Mouse (Mus musculus) cerebellum, postnatal 10 days (tissue): Measurements from ENCODE around the gene Gpc2.
A peak's percentile ranks its signal among the peaks of the same experiment; 100 is the strongest.

Source experiments
- DNase-seq, 2 experiments: peaks; one replicate each; pipeline ENCODE4 v3.0.0; 2021; ENCODE audit warnings: mixed read lengths in 2 of 2

The Gpc2 gene

DNA sequence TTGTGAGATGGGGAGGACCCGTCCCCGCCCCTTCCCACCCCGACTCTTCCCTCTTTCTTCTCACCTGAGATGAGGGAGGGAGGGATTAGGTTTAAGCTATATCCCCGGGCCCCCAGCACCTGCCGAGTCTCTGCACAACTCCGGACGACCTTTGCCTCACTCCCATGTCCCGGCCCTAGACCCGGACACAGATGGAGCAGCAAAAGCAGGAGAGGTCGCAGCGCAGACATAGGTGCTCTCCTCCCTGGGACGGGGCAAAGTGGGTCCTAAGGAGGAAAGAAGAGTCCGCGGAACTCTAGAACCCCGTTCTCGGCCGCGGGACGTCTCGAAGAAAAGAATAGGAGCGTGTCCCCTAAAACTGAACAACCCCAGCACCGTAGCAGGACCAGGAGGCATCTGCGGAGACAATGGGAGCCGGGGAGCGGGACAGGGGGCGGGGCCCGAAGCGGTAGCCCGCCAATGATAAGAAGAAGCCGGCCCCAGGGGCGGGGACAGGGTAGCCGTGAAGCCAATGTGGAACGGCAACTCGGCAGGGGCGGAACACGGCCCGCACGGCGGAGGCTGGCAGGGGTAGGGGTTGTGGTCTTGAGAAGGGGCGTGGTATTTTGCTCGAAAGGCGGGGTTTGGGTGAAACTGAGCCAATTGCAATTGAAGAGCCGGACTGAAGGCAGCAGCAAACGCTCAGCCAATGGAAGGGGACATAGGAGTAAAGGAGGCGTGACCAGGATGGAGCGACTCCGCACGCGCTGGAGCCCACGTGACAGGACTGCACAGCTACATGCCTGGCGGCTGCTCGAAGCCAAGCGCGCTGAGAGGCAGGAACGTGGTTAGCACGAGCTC, at the start of gene Gpc2, which contains the start of the genes Gm43720 and Stag3:
Gene Gpc2, minus strand, starts transcription at position 421 of the 840 bp plus-strand sequence.
Gene Gm43720, minus strand, starts transcription at position 374 of the 840 bp plus-strand sequence.
Gene Stag3, plus strand, starts transcription at position 656 of the 840 bp plus-strand sequence.
- DNase-seq = peak; percentile 95 to 98

DNA sequence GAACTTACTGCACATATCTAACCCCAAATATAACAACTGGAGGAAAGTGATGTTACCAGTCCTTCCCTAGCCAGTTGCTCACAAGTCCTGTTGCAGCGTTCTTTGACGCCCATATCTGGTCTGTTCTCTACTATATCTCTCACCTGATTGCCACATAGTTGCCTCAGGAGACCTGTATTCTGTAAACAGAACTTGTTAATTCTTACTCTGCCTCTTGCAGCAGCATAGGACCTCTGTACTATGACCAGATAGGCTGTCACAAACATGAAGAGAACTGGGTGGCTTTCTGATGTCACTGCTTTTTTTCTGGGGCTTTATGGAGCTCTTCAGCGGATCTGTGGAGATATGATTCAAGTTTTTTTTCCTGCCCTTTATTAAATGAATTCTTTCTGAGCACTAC, 33.0 kb upstream of the Gpc2 start:
- DNase-seq = no peak

- DNase-seq = no peak
Measured at GRCm38 (mm10) chr5:138299613-138300012, 19.8 kb upstream of the Gpc2 start.

- DNase-seq = no peak
Measured at GRCm38 (mm10) chr5:138294158-138294557, 14.4 kb upstream of the Gpc2 start.

GRCm38 (mm10) chr5:138291638-138292037, 11.8 kb upstream of the Gpc2 start:
- no peak for DNase-seq

DNA sequence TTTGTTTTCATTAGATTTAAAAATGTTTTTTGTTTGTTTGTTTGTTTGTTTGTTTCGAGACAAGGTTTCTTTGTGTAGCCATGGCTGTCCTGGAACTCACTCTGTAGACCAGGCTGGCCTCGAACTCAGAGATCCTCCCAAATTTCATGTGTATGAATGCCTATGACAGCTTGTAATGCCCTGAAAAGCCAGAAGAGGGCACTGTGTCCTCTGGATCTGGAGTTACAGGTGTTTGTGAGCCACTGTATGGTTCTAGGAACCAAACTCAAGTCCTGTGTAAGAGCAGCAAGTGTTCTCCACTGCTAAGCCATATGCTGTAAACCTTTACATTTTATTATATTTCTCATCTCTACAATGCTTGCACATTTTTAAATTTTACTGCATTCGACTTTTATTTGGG, 8.1 kb upstream of the Gpc2 start:
- DNase-seq = no peak

GRCm38 (mm10) chr5:138283540-138283939, 3.7 kb upstream of the Gpc2 start:
- DNase-seq = no peak

DNA sequence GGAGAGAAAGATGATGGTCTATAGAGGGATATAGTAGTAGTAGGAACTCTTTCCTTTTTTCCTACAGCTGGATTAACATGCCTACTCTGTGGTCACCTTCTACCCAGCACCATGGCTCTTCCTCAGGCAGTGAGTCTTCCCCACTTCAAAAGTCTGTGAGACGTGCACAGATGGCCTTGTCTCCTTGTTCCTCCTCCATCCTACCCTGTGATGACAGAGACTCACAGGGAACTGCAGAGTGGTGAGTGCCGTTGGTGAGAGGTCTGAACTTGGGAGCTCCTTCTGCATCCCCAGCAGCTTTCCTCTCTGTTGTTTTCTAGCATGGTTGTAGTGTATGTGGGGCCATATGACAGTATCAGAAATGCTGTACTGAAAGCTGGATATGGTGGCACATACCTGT, 2.0 kb upstream of the Gpc2 start:
- DNase-seq = no peak

DNA sequence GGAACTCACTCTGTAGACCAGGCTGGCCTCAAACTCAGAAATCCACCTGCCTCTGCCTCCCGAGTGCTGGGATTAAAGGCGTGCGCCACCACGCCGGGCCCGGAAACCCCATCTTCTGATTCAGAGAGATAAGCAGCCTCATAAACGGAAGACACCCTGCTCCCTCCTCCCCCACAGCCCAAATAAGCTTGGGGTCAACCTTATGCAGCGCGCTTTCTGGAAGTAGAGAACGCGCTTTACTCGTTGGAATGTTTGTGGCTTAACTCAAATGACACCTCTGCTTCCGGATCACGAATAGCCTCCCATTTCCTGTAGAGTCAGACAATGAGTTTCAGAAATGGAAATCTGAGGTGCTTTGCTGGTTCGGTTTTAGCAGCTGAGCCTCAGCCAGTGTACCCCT, 1.0 kb upstream of the Gpc2 start:
- DNase-seq = no peak

- no peak for DNase-seq
Measured at GRCm38 (mm10) chr5:138280425-138280768, 592 bp upstream of the Gpc2 start.

GRCm38 (mm10) chr5:138277994-138278393, 1.8 kb downstream of the Gpc2 start:
- DNase-seq = no peak

GRCm38 (mm10) chr5:138275216-138276050, 4.4 kb downstream of the Gpc2 start:
- no peak for DNase-seq

GRCm38 (mm10) chr5:138274186-138274585, 5.6 kb downstream of the Gpc2 start:
- no peak for DNase-seq

- DNase-seq = no peak
Measured at GRCm38 (mm10) chr5:138272409-138272923, 7.3 kb downstream of the Gpc2 start, which contains the start of gene Gal3st4. Gal3st4 (minus strand) TSS chr5:138272840.

GRCm38 (mm10) chr5:138271232-138271631, 8.6 kb downstream of the Gpc2 start:
- DNase-seq = no peak

GRCm38 (mm10) chr5:138268980-138269379, 10.8 kb downstream of the Gpc2 start:
- DNase-seq = no peak

DNA sequence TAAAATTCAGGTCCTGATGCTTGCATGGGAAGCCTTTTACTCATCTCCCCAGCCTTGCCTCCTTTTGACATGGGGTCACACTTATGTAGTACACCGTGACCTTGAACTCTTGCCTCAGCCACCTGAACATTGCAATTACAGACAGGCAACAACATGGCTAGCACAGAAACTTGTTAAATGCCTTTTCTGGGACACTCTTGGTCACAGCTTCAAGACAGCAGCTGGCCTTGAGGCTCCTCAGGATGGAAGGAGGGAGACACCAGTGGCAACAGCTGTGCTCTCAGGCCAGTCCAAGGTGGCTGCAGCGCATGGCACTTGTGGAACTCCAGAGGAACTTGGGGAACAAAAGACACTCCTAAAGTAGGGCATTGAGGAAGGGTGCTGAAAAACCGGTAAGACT, 12.7 kb downstream of the Gpc2 start:
- no peak for DNase-seq

DNA sequence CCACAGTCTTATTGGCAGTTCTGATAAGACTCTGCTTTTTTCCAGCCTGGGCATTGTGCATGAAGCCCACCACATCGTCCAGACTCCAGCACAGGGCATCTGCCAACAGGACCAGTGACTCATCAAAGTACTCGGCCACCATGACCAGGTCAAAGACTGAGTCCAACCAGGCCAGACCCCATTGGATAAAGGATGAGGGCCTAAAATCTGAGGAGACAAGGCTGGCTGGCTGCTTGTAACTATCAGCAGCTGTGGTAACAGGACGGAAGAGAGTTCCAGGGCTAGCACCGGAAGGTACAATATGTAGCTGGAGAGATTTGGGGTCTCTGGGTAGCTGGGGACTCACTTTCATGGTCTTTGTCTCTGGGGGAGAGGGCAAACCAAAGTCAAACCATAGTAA, 14.1 kb downstream of the Gpc2 start:
- DNase-seq = no peak

DNA sequence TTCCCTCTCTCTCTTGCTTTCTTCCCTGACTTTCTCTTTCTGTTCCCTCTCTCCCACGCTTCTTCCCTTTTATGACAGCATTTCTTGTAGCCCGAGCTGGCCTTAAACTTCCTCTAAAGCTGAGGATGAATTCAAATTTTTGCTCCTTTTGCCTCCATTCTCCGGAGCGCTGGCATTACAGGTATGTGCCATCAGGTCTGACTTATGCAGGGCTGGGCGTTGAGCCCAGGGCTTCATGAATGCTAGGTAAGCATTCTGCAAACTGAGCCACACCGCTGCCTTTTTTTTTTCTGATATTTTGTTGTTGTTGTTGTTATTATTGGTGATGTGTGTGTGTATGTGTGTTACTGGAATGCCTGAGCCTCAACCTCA, 15.6 kb downstream of the Gpc2 start:
- no peak for DNase-seq

DNA sequence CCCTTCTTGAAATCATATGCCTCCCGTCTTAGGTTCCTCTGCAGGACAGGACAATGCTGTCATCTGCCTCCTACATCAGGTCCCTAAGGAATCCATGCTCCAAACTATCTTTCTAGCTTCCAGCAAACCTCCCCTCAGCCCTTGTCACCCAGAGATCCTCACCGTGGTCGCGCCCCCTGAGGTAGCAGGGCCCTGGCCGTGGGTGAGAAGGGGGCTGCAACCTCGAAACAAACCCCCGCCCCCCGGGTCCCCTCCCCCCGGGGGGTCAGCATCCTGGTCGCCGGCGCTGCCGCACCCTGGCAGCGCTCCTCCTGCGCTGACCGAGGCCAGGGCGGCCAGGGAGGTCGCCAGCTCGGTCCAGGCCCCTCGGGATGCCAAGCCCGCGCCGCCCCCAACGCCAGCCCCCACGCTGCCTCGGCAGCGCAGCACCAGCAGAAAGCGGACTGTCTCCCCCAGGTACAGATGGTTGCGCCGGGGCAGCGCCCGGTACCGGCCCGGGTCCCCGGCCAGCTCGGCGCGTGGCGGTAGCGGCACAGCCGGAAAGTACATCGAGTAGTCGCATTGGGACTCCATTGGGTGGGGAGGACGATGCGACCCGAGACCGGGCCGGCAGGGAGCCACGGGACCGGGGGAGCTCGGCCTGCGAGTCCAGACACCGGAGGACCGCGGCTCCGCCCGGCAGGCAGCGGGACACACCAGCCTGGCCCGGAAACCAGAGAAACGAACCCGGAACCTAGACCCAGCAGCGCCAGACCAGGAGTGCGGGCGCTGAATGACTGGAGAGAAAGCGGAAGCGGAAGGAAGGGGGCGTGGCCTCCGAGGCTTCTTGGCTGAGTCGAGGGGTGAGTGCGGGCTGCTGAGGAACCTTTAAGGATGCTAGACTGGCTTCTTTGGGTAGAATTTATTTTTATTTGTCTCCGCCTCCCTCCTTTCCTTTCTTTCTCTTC, 16.3 kb downstream of the Gpc2 start, which contains the start of gene BC037034:
Gene BC037034, minus strand, starts transcription at position 774 of the 947 bp plus-strand sequence.
- DNase-seq = peak; percentile 97

DNA sequence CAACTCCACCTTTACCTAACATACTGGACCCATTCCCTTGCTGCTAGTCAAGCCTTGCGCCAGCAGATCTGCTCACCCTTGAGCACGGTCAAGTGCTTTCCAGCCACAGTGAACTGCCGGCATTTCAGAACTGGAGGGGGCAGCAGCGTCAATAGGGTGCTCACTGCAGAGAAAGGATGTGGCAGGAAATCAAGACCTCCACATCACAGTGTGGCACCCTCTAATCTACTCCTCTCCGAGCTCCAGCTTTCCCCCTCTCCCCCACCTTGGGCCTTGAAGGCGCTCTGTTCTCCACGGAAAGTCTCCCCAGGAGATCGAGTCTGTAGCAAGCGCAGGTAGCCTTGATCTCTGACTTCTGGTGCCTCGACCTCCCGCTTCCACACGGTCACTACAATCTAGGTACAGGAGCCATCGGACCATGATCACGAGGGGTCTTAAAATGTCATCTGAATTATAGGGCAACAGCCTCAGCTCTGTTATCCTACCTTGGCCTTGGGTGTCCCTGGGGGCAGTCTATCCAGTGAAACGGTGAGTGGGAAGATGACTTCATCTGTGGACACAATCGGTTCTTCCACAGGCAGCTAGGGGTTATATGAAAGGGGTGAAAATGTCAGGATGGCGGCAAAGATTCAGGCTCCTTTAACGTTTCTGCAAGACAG, 17.1 kb downstream of the Gpc2 start:
- no peak for DNase-seq

DNA sequence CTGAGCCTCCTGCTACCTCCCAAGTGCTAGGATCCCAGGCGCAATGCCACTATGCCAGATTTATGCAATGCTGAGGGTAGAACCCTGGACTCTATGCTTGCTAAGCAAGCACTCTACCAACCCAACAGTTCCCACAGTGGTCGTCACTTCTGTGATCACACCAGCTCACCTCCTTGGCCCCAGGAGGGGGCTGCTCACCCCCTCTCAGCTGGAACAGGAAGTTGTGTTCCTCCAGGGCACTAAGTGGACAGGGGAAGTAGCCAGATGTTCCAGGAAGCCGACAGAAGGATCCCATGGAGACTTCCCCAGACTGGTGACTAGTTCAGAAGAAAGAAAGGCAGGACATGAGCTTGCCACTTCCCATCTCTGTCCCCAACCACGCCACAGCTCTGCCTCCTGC, 17.8 kb downstream of the Gpc2 start:
- DNase-seq = no peak
